Mouse (Mus musculus) bone marrow, adult 2 months (tissue): Measurements from ENCODE around the gene Magi2.

Source experiments
- CTCF ChIP-seq: fragments of 200-500 bp; IDR thresholded peaks from 2 replicates; pipeline ENCODE4 v1.5.1; 2011; ENCODE audit warnings: low read length, control low read depth; ENCODE audit not compliant: control insufficient read depth, insufficient read depth
- POLR2A ChIP-seq: fragments of 200-500 bp; IDR thresholded peaks from 2 replicates; pipeline ENCODE4 v1.6.1; 2011; ENCODE audit warnings: low read depth, mild to moderate bottlenecking, control low read depth, low read length, borderline replicate concordance; ENCODE audit not compliant: control insufficient read depth

GRCm38 (mm10) chr5:19400299-19400698 lies 173.5 kb downstream of the Magi2 start:
- no peak for TF ChIP-seq CTCF
- TF ChIP-seq POLR2A: no peak
